8 mouse cellular contexts compared by ENCODE assay signal in genomic region chr1:33907421-33908190, GRCm38 (mm10). TPM values are rescaled to one million over a fixed set of nuclear protein-coding genes. Genes with fewer than 3 reads are reported as not detected.
A peak's percentile ranks its signal among the peaks of the same experiment; 100 is the strongest.
DNase-seq lines count a peak whose midpoint lies in the region; ATAC-seq and TF ChIP-seq lines count a peak whose summit lies in the region.

Bend6 (minus strand) TSS chr1:33907816.

- H3K4me3 ChIP-seq in C2C12 (ENCODE audit: insufficient read depth, poor library complexity, severe bottlenecking) = peak within 1 kb of the TSS; percentile 74
- peak within 1 kb of the TSS; percentile 64 for H3K4me3 ChIP-seq in embryonic facial prominence, embryonic 11.5 days (ENCODE audit: low read depth, low read length)
- peak within 1 kb of the TSS; percentile 65 for H3K4me3 ChIP-seq in intestine, embryonic 16.5 days (ENCODE audit: low read length)
- peak within 1 kb of the TSS; percentile 63 for H3K4me3 ChIP-seq in limb, embryonic 13.5 days
- peak within 1 kb of the TSS; percentile 66 for H3K4me3 ChIP-seq in midbrain, embryonic 13.5 days (replicated peaks)
- peak within 1 kb of the TSS; percentile 57 for H3K4me3 ChIP-seq in stomach, postnatal 0 days (ENCODE audit: low read depth, low read length)

- H3K9ac ChIP-seq in embryonic facial prominence, embryonic 11.5 days (replicated peaks; ENCODE audit: low read length) = peak within 1 kb of the TSS; percentile 70
- peak within 1 kb of the TSS; percentile 67 for H3K9ac ChIP-seq in intestine, embryonic 16.5 days (ENCODE audit: low read depth, low read length)
- peak within 1 kb of the TSS; percentile 70 for H3K9ac ChIP-seq in limb, embryonic 13.5 days
- peak within 1 kb of the TSS; percentile 77 for H3K9ac ChIP-seq in midbrain, embryonic 13.5 days (replicated peaks)
- peak within 1 kb of the TSS; percentile 56 for H3K9ac ChIP-seq in stomach, postnatal 0 days (ENCODE audit: low read length)

- peak within 1 kb of the TSS; percentile 85 for H3ac ChIP-seq in C2C12 (ENCODE audit: control insufficient read depth, insufficient read length, low read depth)

- ATAC-seq in embryonic facial prominence, embryonic 11.5 days (replicated peaks; ENCODE audit: insufficient number of reproducible peaks, low FRiP score, low TSS enrichment, low read depth) = peak; percentile 81
- ATAC-seq in granulocyte monocyte progenitor cell, adult 5-6 weeks (replicated peaks; ENCODE audit: poor library complexity, severe bottlenecking) = peak; percentile 42
- peak; percentile 92 for ATAC-seq in intestine, embryonic 16.5 days
- ATAC-seq in limb, embryonic 13.5 days (ENCODE audit: low FRiP score, low read depth) = peak; percentile 88
- peak; percentile 87 for ATAC-seq in midbrain, embryonic 13.5 days
- peak; percentile 92 for ATAC-seq in stomach, postnatal 0 days (ENCODE audit: low FRiP score, low TSS enrichment)

- peaks cover 79% of the 10 kb centered on the region for H3K79me2 ChIP-seq in C2C12 (ENCODE audit: control insufficient read depth, insufficient read depth)

- no peak within 1 kb of the TSS for H3K27ac ChIP-seq in embryonic facial prominence, embryonic 11.5 days (replicated peaks; ENCODE audit: low read depth, low read length)
- H3K27ac ChIP-seq in intestine, embryonic 16.5 days (ENCODE audit: low read length) = no peak within 1 kb of the TSS
- 0 out of 2 replicates have a peak within 1 kb of the TSS, but pooled peaks have one; percentile 6 for H3K27ac ChIP-seq in limb, embryonic 13.5 days
- peak within 1 kb of the TSS; percentile 79 for H3K27ac ChIP-seq in midbrain, embryonic 13.5 days
- no peak within 1 kb of the TSS for H3K27ac ChIP-seq in stomach, postnatal 0 days (replicated peaks)

- no peak for TF ChIP-seq EP300 in stomach, postnatal 0 days (optimal IDR thresholded peaks at IDR 0.05)

- no peaks in the 10 kb centered on the region for H3K4me1 ChIP-seq in embryonic facial prominence, embryonic 11.5 days (ENCODE audit: control insufficient read depth, insufficient read depth, low read length)
- peaks cover 10% of the 10 kb centered on the region for H3K4me1 ChIP-seq in intestine, embryonic 16.5 days (ENCODE audit: control insufficient read depth, insufficient read depth, low read length)
- peaks cover 11% of the 10 kb centered on the region for H3K4me1 ChIP-seq in limb, embryonic 13.5 days
- peaks cover 26% of the 10 kb centered on the region for H3K4me1 ChIP-seq in midbrain, embryonic 13.5 days (replicated peaks)
- H3K4me1 ChIP-seq in stomach, postnatal 0 days (replicated peaks; ENCODE audit: control insufficient read depth, insufficient read depth) = no peaks in the 10 kb centered on the region; the same call in 1 of the 2 replicates

- peak; percentile 79 to 81 for DNase-seq in adrenal gland, postnatal 36 days
- peak; percentile 79 for DNase-seq in embryonic facial prominence, embryonic 11.5 days (ENCODE audit: low spot score)
- DNase-seq in stomach, postnatal 0 days (ENCODE audit: low spot score) = peak; percentile 74

- peaks cover 43% of the 10 kb centered on the region for H3K79me3 ChIP-seq in C2C12 (ENCODE audit: low read depth)

- peak; percentile 41 for TF ChIP-seq CTCF in C2C12 (IDR thresholded peaks at IDR 0.05; ENCODE audit: control insufficient read depth, insufficient read depth, insufficient read length)
- TF ChIP-seq CTCF in stomach, postnatal 0 days (IDR thresholded peaks at IDR 0.05; ENCODE audit: low read depth) = peak; percentile 50

- no peaks in the 10 kb centered on the region for H3K9me3 ChIP-seq in embryonic facial prominence, embryonic 11.5 days (replicated peaks; ENCODE audit: control insufficient read depth, low read length)
- no peaks in the 10 kb centered on the region for H3K9me3 ChIP-seq in intestine, embryonic 16.5 days (ENCODE audit: control insufficient read depth, low read length)
- H3K9me3 ChIP-seq in limb, embryonic 13.5 days = no peaks in the 10 kb centered on the region
- no peaks in the 10 kb centered on the region for H3K9me3 ChIP-seq in midbrain, embryonic 13.5 days
- no peaks in the 10 kb centered on the region for H3K9me3 ChIP-seq in stomach, postnatal 0 days (ENCODE audit: control insufficient read depth, low read length)

- 0% methylated on average over 50 of the region's 110 CpGs for WGBS in embryonic facial prominence, embryonic 11.5 days
- WGBS in intestine, embryonic 16.5 days = under 1% methylated on average over 63 of the region's 110 CpGs
- under 1% methylated on average over 51 of the region's 110 CpGs for WGBS in limb, embryonic 13.5 days
- WGBS in midbrain, embryonic 13.5 days = under 1% methylated on average over 90 of the region's 110 CpGs
- under 1% methylated on average over 70 of the region's 110 CpGs for WGBS in stomach, postnatal 0 days

- H3K27me3 ChIP-seq in C2C12 (ENCODE audit: control insufficient read depth, insufficient read depth, insufficient read length) = no peaks in the 10 kb centered on the region
- H3K27me3 ChIP-seq in embryonic facial prominence, embryonic 11.5 days (ENCODE audit: control insufficient read depth, insufficient read depth, low read length) = peaks cover 6% of the 10 kb centered on the region
- peaks cover 38% of the 10 kb centered on the region for H3K27me3 ChIP-seq in intestine, embryonic 16.5 days (replicated peaks; ENCODE audit: control insufficient read depth, insufficient read depth, low read length)
- peaks cover 52% of the 10 kb centered on the region for H3K27me3 ChIP-seq in limb, embryonic 13.5 days
- peaks cover 30% of the 10 kb centered on the region for H3K27me3 ChIP-seq in midbrain, embryonic 13.5 days
- H3K27me3 ChIP-seq in stomach, postnatal 0 days (ENCODE audit: control insufficient read depth, insufficient read depth, low read length) = peaks cover 3% of the 10 kb centered on the region; the same call in 1 of the 2 replicates

- H3K36me3 ChIP-seq in C2C12 (ENCODE audit: control insufficient read depth, insufficient read depth) = peaks cover 16% of the 10 kb centered on the region
- no peaks in the 10 kb centered on the region for H3K36me3 ChIP-seq in embryonic facial prominence, embryonic 11.5 days (replicated peaks; ENCODE audit: control insufficient read depth, insufficient read depth, low read depth, low read length)
- no peaks in the 10 kb centered on the region for H3K36me3 ChIP-seq in intestine, embryonic 16.5 days (ENCODE audit: control insufficient read depth, insufficient read depth, low read length)
- H3K36me3 ChIP-seq in limb, embryonic 13.5 days = no peaks in the 10 kb centered on the region
- no peaks in the 10 kb centered on the region for H3K36me3 ChIP-seq in midbrain, embryonic 13.5 days
- H3K36me3 ChIP-seq in stomach, postnatal 0 days (ENCODE audit: control insufficient read depth, insufficient read depth, low read length) = no peaks in the 10 kb centered on the region

- peak within 1 kb of the TSS; percentile 91 for H3K4me2 ChIP-seq in embryonic facial prominence, embryonic 11.5 days (ENCODE audit: low read depth, low read length)
- peak within 1 kb of the TSS; percentile 99 for H3K4me2 ChIP-seq in intestine, embryonic 16.5 days (ENCODE audit: low read depth, low read length)
- peak within 1 kb of the TSS; percentile 91 for H3K4me2 ChIP-seq in limb, embryonic 13.5 days (replicated peaks)
- peak within 1 kb of the TSS; percentile 88 for H3K4me2 ChIP-seq in midbrain, embryonic 13.5 days (replicated peaks)
- H3K4me2 ChIP-seq in stomach, postnatal 0 days (replicated peaks; ENCODE audit: low read depth) = peak within 1 kb of the TSS; percentile 82

TF ChIP-seq in C2C12, 6 proteins besides CTCF, POLR2A, EP300 and RAD21:
- TF ChIP-seq CEBPB (IDR thresholded peaks at IDR 0.05; ENCODE audit: low read depth) (no peak), MAX (IDR thresholded peaks at IDR 0.05) (peak; percentile 32)

RNA-seq across cellular contexts. Expression of gene Bend6, which starts in this region (rescaled TPM):
- 5.2 TPM for polyA plus RNA-seq in C2C12 (2012; fragmentation: generic; extraction: Trizol)
- total RNA-seq in adrenal gland, postnatal 36 days (2021) = 1 to 10 TPM; 1.2 TPM
- 2.3 and 2.8 TPM in 2 replicates for polyA plus RNA-seq in embryonic facial prominence, embryonic 11.5 days (2014; fragmentation: Nextera tagmentation; extraction: Ambion mirVana)
- total RNA-seq in granulocyte monocyte progenitor cell, adult 5-6 weeks (2014; fragmentation: Nextera tagmentation) = not detected in 2 replicates
- not detected in 2 replicates for total RNA-seq in granulocyte monocyte progenitor cell, adult 5-6 weeks (2017)
- polyA plus RNA-seq in intestine, embryonic 16.5 days (2015; fragmentation: Nextera tagmentation; extraction: Ambion mirVana) = 0.32 and 0.60 TPM in 2 replicates
- polyA plus RNA-seq in limb, embryonic 13.5 days (2015; fragmentation: Nextera tagmentation; extraction: Ambion mirVana) = 1.6 and 1.7 TPM in 2 replicates
- 12.2 and 12.8 TPM in 2 replicates for polyA plus RNA-seq in midbrain, embryonic 13.5 days (2015; fragmentation: Nextera tagmentation; extraction: Ambion mirVana)
- polyA plus RNA-seq in stomach, postnatal 0 days (2015; fragmentation: Nextera tagmentation; extraction: Ambion mirVana) = 0.86 and 0.91 TPM in 2 replicates

Comparison
In these comparisons a context has a peak if more than half of its experiments do, and no peak if none do; other contexts are left out.
1. Peak in ATAC-seq in granulocyte monocyte progenitor cell, adult 5-6 weeks; RNA of the gene not detected or under 1 TPM.
2. Peak in ATAC-seq, H3K4me3 ChIP-seq, H3K9ac ChIP-seq and H3K4me2 ChIP-seq in intestine, embryonic 16.5 days; RNA of the gene not detected or under 1 TPM.
3. Peak in DNase-seq, ATAC-seq, H3K4me3 ChIP-seq, H3K9ac ChIP-seq and H3K4me2 ChIP-seq in stomach, postnatal 0 days; RNA of the gene not detected or under 1 TPM.
4. ATAC-seq: peak in every context shown above with its lines; median percentile 92 in intestine, embryonic 16.5 days; 92 in stomach, postnatal 0 days; 88 in limb, embryonic 13.5 days; 87 in midbrain, embryonic 13.5 days; 81 in embryonic facial prominence, embryonic 11.5 days; 42 in granulocyte monocyte progenitor cell, adult 5-6 weeks.
5. H3K27ac ChIP-seq: peak in limb, embryonic 13.5 days (single experiment) and midbrain, embryonic 13.5 days (single experiment); none in embryonic facial prominence, embryonic 11.5 days (single experiment), intestine, embryonic 16.5 days (single experiment) and stomach, postnatal 0 days (single experiment).
6. Peak in every context shown above with its lines, with median percentiles within 50 percentile points of each other: H3K4me3 ChIP-seq, DNase-seq, H3K4me2 ChIP-seq and H3K9ac ChIP-seq.